Mouse (Mus musculus): ENCODE data around the gene Cilp2. TPM values are rescaled to one million over a fixed set of nuclear protein-coding genes. Genes with fewer than 3 reads are reported as not detected.

Gene Cilp2
- total RNA-seq, 2 experiments from 2014 or later = not detected

GRCm38 (mm10) chr8:69902163-69903062 lies 14.9 kb upstream of the Cilp2 start, which contains the start of the genes Tssk6, Ndufa13 and Yjefn3:
Tssk6 (plus strand) TSS chr8:69902184.
Ndufa13 (minus strand) TSS chr8:69902558.
Yjefn3 (minus strand) TSS chr8:69902712.
- peak; percentile 19 for ATAC-seq (replicated peaks; ENCODE audit: low FRiP score, low TSS enrichment, poor library complexity, severe bottlenecking)

GRCm38 (mm10) chr8:69901484-69902162 lies 14.1 kb upstream of the Cilp2 start:
- ATAC-seq (replicated peaks; ENCODE audit: low FRiP score, low TSS enrichment, poor library complexity, severe bottlenecking) = peak; percentile 66

DNA sequence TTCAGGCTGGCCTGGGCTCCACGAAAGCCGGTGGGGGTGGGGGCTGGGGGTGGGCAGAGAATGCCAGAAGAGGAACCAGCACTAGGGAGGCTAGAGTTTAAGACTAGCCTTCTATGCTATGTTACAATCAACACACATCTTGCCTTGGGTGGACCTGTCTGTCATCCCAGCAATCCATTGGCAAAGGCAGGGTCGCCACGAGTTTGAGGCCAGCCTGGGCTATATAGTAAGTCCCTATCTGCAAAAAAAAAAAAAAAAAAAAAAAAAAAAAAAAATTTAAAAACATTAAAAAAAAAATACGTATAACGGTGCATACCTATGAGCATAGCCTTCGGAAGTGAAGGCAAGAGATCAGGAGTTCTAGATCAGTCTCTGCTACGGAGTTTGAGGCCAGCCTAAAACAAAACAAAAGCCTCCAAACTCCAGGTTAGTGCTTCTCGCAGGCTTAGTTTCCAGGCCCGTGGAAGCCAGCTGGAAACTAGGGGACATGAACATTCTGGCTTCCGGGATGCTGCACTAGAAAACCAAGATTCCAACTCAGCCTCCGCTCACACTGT lies 13.5 kb upstream of the Cilp2 start:
- ATAC-seq (replicated peaks; ENCODE audit: low FRiP score, low TSS enrichment, poor library complexity, severe bottlenecking) = no peak; the same call in 1 of the 2 replicates

- no peak for ATAC-seq (replicated peaks; ENCODE audit: low FRiP score, low TSS enrichment, poor library complexity, severe bottlenecking)
These were observed 12.4 kb upstream of the Cilp2 start for GRCm38 (mm10) chr8:69899876-69900275.

DNA sequence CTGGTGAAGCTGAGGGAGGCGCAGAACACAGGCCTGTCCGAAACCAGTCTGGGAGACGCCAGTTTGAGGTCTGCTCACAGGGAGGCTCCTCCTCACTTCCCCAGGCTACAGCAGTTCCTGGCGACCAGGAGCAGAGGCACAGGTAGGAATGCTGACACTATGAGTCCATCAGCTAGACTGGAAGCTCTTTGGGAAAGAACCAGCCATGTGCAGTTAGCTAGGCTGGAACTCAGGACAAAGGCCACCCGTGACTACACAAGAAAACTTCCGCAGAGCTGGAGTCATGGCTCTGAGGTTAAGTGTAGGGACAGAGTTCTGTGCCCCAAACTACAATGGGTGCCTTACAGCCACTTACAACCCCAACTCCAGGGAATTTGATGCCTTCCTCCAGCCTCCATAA lies 10.4 kb upstream of the Cilp2 start:
- no peak for ATAC-seq (replicated peaks; ENCODE audit: low FRiP score, low TSS enrichment, poor library complexity, severe bottlenecking)

- no peak for ATAC-seq (replicated peaks; ENCODE audit: low FRiP score, low TSS enrichment, poor library complexity, severe bottlenecking)
These were observed 8.4 kb upstream of the Cilp2 start for GRCm38 (mm10) chr8:69895772-69896451.

DNA sequence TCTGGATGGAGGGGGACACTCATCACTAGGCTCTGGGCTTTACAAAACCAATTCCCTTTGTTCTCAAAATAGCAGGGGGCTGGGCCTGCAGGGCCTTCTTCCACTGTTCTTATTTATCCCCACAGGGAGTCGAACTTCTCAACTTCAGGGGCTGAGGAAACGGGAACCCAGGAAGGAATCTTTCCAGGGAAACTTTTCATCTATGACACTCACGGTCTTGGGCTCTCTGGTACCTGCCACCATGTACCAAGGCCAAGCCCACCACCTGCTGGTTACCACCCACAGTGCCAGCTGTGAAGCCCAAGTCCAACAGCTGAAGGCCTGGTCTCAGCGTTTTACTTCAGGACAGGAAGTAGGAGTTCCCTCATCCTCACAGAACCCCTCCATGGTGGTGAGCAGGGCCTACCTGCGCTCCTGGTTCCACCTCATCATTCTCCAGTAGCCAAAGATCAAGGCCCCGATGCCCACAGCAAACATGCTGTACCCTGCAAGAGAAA lies 7.4 kb upstream of the Cilp2 start:
- no peak for ATAC-seq (replicated peaks; ENCODE audit: low FRiP score, low TSS enrichment, poor library complexity, severe bottlenecking)

GRCm38 (mm10) chr8:69893863-69894262 lies 6.4 kb upstream of the Cilp2 start:
- peak; percentile 46; the same call in 1 of the 2 replicates for ATAC-seq (replicated peaks; ENCODE audit: low FRiP score, low TSS enrichment, poor library complexity, severe bottlenecking)

DNA sequence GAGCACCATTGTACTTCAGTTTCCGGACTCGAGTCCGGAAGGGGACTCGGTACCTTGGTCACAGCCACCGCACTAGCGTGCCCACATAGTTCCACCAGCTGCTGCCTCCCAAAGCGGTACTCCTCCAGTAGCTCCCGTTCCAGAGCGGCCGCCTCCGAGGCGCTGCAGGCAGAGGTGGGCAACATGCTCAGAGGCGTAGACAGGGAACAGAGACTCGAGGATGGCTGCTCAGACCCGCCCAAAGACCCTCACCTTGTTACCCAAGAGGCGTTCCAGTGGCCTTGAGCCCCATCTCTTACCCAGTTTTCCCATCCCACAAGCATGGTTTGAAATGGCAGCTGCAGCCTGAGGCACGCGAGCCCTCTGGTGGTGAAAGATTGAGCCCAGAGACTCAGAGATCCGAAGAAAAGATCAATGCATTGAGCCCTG lies 3.3 kb upstream of the Cilp2 start:
- ATAC-seq (replicated peaks; ENCODE audit: low FRiP score, low TSS enrichment, poor library complexity, severe bottlenecking) = peak; percentile 35; the same call in 1 of the 2 replicates

- ATAC-seq (replicated peaks; ENCODE audit: low FRiP score, low TSS enrichment, poor library complexity, severe bottlenecking) = no peak
These were observed 1.4 kb upstream of the Cilp2 start for GRCm38 (mm10) chr8:69888902-69889301.

GRCm38 (mm10) chr8:69888244-69888866 lies 868 bp upstream of the Cilp2 start:
- ATAC-seq (replicated peaks; ENCODE audit: low FRiP score, low TSS enrichment, poor library complexity, severe bottlenecking) = no peak

GRCm38 (mm10) chr8:69884141-69884540 lies 3.3 kb downstream of the Cilp2 start:
- no peak for ATAC-seq (replicated peaks; ENCODE audit: low FRiP score, low TSS enrichment, poor library complexity, severe bottlenecking)

DNA sequence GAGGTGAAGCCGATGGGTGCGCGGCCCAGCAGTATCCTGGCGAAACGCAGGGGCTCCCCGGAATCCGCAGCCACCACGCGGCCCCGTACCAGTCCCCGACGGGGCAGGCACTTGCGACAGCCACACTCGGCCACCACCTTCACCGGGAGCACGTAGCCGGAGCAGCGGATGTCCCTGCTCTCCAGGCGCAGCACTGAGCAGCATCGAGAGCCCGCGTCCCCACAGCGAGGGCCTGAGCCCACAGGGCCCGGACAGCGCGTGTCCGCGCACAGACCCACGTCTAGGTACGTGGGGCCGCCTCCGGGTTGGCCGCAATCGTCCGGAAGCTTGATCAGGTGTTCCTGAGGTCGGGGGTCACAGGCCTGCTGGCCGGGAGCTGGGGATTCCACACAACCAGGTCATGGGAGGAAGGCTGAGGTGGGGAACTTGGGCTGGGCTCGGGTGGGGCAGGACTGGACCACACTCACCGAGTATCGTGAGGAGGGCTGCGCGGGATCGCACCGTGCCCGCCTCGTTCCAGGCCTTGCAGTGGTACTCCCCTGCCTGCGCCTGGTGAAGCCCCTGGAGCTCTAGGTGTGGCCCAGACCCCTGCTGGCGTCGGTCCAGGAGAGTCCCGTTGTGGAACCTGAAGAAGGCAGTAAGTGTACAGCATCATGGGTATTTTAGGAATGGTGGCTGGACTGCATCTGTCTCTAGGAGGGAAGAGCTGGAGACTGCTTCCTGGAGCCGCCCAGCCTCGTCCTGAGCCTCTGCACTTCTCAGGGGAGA lies 4.5 kb downstream of the Cilp2 start:
- no peak for ATAC-seq (replicated peaks; ENCODE audit: low FRiP score, low TSS enrichment, poor library complexity, severe bottlenecking)

DNA sequence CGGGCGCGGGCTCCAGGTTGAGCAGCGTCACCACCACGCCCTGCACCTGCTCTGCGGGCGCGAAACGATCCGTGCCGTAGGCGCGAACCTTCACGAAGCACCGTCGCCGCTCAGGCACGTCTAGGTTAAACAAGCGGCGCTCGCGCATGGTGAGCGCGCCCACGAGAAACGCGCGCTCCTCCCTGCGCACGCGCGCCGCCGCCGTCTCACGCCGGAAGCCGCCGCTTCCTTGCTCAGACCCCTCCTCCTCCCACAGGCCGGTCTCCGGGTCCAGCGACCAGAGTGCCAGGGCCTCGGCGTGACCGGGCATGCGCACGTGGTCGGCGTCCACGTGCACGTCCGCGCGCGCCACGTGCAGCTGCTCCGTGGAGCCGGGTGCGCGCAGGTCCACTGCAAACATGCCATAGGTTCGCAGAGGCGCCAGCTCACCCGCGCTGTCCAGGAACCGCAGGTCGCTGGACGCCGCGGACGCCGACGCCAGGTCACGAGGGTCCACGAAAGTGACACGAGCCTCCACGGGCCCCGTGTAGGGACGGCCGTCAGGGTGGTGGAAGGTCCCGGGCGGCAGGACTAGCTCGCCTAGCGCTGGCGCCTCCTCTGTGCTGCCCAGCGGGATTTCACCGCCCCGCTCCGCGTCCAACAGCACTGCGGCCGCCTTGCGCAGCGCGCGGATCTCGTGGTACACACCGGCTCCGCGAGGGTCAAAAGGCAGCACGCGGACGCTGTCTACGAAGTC lies 5.3 kb downstream of the Cilp2 start:
- no peak for ATAC-seq (replicated peaks; ENCODE audit: low FRiP score, low TSS enrichment, poor library complexity, severe bottlenecking)

DNA sequence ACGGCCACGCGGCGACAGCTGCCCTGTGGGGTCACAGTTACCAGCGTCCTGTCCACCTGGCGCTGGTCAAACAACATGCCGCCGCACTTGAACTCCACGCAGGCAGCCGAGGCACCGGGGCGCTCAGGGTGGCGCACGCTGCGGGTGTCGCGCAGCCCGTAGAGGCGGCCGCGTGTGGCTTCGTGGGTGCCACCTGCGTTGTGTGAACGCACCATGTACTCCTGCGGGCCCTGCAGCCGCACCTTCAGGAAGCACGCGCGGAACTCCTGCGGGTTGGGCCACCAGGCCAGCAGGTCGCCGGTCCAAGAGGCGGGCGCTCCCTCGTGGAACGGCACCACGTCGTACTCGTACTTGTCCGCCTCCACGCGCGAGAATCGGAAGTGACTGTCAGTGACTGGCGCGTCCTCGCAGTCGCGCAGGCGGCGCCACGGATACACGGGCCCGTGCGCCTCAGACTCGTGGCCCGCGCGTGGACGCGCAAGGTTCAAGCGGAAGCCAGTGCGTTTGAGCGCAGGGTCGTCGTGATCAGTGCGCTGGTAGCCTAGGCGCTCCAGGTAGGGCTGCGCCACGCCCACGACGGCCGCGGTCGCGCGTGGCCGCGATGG lies 6.1 kb downstream of the Cilp2 start:
- no peak for ATAC-seq (replicated peaks; ENCODE audit: low FRiP score, low TSS enrichment, poor library complexity, severe bottlenecking)

DNA sequence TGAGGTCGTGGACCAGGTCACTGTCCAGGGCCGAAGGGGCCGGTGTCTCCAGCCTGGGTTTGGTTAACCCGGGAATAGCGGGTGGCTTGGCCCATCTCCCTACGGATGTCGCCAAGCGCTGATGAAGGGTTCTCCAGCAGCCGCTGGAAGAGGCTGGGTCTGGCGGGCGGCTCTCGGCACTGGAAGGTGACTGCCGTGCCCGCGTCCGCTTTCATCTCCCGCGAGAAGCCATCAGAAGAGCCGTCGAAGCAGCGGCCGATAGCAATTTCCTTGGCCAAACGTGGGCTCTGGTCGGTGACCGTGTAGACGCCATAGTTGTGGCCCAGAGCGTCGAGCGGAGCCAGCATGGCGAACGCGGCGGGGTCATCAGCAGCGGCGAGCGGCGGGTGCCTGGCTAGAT lies 6.6 kb downstream of the Cilp2 start:
- no peak for ATAC-seq (replicated peaks; ENCODE audit: low FRiP score, low TSS enrichment, poor library complexity, severe bottlenecking)

- no peak for ATAC-seq (replicated peaks; ENCODE audit: low FRiP score, low TSS enrichment, poor library complexity, severe bottlenecking)
These were observed 7.8 kb downstream of the Cilp2 start for GRCm38 (mm10) chr8:69879678-69880077.
